Mouse (Mus musculus): ENCODE results near the gene Zfand5.

The Zfand5 gene

DNA sequence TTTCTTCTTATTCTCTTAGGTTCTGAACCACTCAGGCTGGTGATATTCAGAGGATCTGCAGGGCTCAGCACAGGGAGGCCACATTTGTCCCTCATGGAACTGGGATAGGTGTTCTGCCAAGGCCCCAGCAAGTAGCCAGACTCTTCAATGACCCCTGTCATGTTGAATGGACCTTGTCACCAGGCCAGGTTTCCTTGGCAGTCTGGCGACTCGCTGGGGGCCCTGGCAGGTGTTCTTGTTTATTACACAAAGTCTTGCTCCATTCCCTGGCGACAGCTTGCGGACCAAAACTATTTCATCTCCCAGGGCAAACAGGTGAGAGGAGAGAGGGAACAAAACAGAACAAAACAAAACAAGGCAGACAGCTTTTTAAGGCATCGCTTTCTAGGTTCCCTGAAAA is 57.7 kb downstream of the Zfand5 start:
- DNase-seq (ENCODE audit: low spot score): peak; percentile 50

DNA sequence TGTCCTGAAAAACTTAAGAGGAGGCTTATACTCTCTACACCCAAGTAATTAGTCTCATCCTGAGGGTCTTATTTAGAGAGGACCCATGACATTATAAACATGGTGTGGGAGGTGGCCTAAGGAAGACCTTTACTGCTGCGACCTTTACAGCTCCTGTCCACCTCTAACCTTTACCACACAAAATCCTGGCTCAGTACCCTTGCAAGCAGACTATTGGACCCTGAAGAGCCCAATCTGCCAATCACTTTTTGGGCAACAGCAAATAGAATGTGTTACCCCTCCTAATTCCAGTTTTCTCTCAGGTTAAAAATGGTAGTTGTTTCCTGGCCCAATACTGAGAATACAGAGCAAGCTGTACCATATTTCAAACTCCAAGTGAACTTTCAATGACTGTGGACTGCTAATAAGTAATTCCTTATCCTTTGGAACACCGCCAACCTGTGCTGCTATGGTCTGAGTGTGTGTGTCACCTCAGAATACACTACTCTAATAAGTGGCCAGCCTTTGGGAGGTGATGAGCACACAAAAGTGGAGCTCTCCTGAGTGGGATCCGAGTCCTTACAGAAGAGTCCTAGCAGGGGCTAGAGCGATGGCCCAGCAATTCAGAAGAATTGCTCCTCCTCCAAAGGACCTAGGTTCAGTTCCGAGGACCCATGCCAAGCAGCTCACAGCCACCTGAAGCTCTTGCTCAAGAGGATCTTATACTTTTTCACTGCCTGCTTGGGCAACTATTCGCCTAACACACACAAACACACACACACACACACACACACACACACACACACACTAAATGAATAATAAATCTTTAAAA is 58.4 kb downstream of the Zfand5 start:
- DNase-seq (ENCODE audit: low spot score): no peak

DNA sequence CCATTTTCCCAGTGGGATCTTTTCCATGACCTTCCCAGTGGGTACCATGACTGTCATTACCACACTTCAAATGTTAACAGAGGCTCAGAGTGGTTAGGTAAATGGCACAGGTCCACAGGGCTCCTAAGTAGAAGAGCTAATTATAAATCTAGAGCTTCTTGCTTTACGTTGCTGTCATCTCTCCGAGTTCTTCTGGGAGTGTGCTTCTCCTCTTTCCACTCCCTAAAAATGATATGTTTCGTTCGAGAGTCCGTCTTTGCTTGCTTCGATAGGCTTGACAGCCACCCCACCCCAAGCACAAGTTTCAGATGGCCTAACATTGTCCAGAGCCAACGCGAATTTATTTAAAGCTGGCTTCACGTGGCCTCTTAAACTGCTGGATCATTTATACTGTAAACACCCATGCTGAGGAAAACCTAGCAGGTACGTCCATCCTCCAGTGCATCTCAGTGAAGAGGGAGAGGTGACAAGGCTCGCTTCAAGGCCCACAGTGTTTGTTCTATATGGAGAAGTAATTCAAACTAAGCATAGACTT is 59.6 kb downstream of the Zfand5 start:
- no peak for DNase-seq (ENCODE audit: low spot score)
